Mouse (Mus musculus): Measurements from ENCODE around the gene Tnnt1.

Tnnt1 gene

GRCm38 (mm10) chr7:4464194-4464824 is 51.9 kb downstream of the Tnnt1 start:
- in situ Hi-C loops (cut with MboI; ENCODE audit: unreplicated experiment in 2 of 2) = no loop called here

GRCm38 (mm10) chr7:4460576-4461434 is 55.4 kb downstream of the Tnnt1 start, which contains the start of gene Eps8l1:
Gene Eps8l1, plus strand, starts transcription at chr7:4460674.
- in situ Hi-C loops (cut with MboI; ENCODE audit: unreplicated experiment in 2 of 2) = no loop called here

Data from v-Abl transformed pro-B cells (cell line).